Comparison of ENCODE assay signal across 8 mouse cellular contexts in genomic region chr9:122922936-122923381, GRCm38 (mm10). TPM values are rescaled to one million over a fixed set of nuclear protein-coding genes. Genes with fewer than 3 reads are reported as not detected.
DNase-seq lines count a peak whose midpoint lies in the region; ATAC-seq and TF ChIP-seq lines count a peak whose summit lies in the region.

TSS of gene Zfp105 (plus strand) at chr9:122923072.

- H3K27me3 ChIP-seq in erythroblast, embryonic 14.5 days (ENCODE audit: control insufficient read depth): peaks cover 45% of the 10 kb centered on the region
- no peaks in the 10 kb centered on the region; the same call in 1 of the 2 replicates for H3K27me3 ChIP-seq in embryonic facial prominence, embryonic 15.5 days
- no peaks in the 10 kb centered on the region for H3K27me3 ChIP-seq in limb, embryonic 11.5 days (ENCODE audit: control insufficient read depth, insufficient read depth, low read length)
- no peaks in the 10 kb centered on the region for H3K27me3 ChIP-seq in midbrain, embryonic 11.5 days (ENCODE audit: control insufficient read depth, insufficient read depth, low read length)
- peaks cover 5% of the 10 kb centered on the region; the same call in 1 of the 2 replicates for H3K27me3 ChIP-seq in small intestine, adult 2 months (ENCODE audit: control insufficient read depth, insufficient read depth, low read length)

- H3K9me3 ChIP-seq in erythroblast, embryonic 14.5 days (ENCODE audit: control insufficient read depth, low read length): no peaks in the 10 kb centered on the region
- H3K9me3 ChIP-seq in embryonic facial prominence, embryonic 15.5 days (replicated peaks): no peaks in the 10 kb centered on the region
- H3K9me3 ChIP-seq in limb, embryonic 11.5 days (ENCODE audit: control insufficient read depth, low read length): no peaks in the 10 kb centered on the region
- H3K9me3 ChIP-seq in midbrain, embryonic 11.5 days (ENCODE audit: control insufficient read depth, low read length): no peaks in the 10 kb centered on the region

- no peak for TF ChIP-seq POLR2A in small intestine, adult 2 months (IDR thresholded peaks at IDR 0.05; ENCODE audit: low read depth, low read length)

- peaks cover 6% of the 10 kb centered on the region for H3K4me1 ChIP-seq in erythroblast, embryonic 14.5 days (ENCODE audit: control insufficient read depth)
- H3K4me1 ChIP-seq in embryonic facial prominence, embryonic 15.5 days: 0 out of 2 replicates have a peak, but pooled peaks cover 4% of the 10 kb centered on the region
- H3K4me1 ChIP-seq in limb, embryonic 11.5 days (ENCODE audit: control insufficient read depth, insufficient read depth, low read length): no peaks in the 10 kb centered on the region
- peaks cover 4% of the 10 kb centered on the region; the same call in 1 of the 2 replicates for H3K4me1 ChIP-seq in midbrain, embryonic 11.5 days (ENCODE audit: control insufficient read depth, insufficient read depth, low read length)
- peaks cover 4% of the 10 kb centered on the region; the same call in 1 of the 2 replicates for H3K4me1 ChIP-seq in small intestine, adult 2 months (ENCODE audit: control insufficient read depth, insufficient read depth, insufficient read length, low read length)

- peak within 1 kb of the TSS; percentile 75 for H3K27ac ChIP-seq in embryonic facial prominence, embryonic 15.5 days (replicated peaks)
- H3K27ac ChIP-seq in limb, embryonic 11.5 days (replicated peaks; ENCODE audit: low read depth, low read length): peak within 1 kb of the TSS; percentile 71
- H3K27ac ChIP-seq in midbrain, embryonic 11.5 days (ENCODE audit: low read depth, low read length): peak within 1 kb of the TSS; percentile 71; the same call in 1 of the 2 replicates
- H3K27ac ChIP-seq in small intestine, adult 2 months (ENCODE audit: insufficient read depth, low read depth, low read length): no peak within 1 kb of the TSS

- TF ChIP-seq CTCF in small intestine, adult 2 months (IDR thresholded peaks at IDR 0.05; ENCODE audit: extremely low read depth, insufficient read length, insufficient replicate concordance, low read depth, low read length): no peak

- under 1% methylated on average over 43 of the region's 43 CpGs for WGBS in embryonic facial prominence, embryonic 15.5 days
- under 1% methylated on average over 41 of the region's 43 CpGs for WGBS in limb, embryonic 11.5 days
- WGBS in midbrain, embryonic 11.5 days: under 1% methylated on average over 41 of the region's 43 CpGs
- 3% methylated on average over 43 of the region's 43 CpGs for WGBS in small intestine, adult 2 months

- DNase-seq in heart, adult 9 months (ENCODE audit: low spot score in 2 of 2): peak; percentile 53 to 66
- DNase-seq in kidney, adult 8-10 months: peak; percentile 33 to 53
- DNase-seq in limb, embryonic 11.5 days (ENCODE audit: low spot score): peak; percentile 91
- peak; percentile 98 for DNase-seq in midbrain, embryonic 11.5 days (ENCODE audit: low spot score, missing footprints)

- peak within 1 kb of the TSS; percentile 81 for H3K9ac ChIP-seq in embryonic facial prominence, embryonic 15.5 days
- H3K9ac ChIP-seq in limb, embryonic 11.5 days (ENCODE audit: low read length): peak within 1 kb of the TSS; percentile 98
- H3K9ac ChIP-seq in midbrain, embryonic 11.5 days (ENCODE audit: low read length): peak within 1 kb of the TSS; percentile 98

- H3K4me3 ChIP-seq in erythroblast, embryonic 14.5 days (replicated peaks): peak within 1 kb of the TSS; percentile 62
- peak within 1 kb of the TSS; percentile 77 for H3K4me3 ChIP-seq in embryonic facial prominence, embryonic 15.5 days (replicated peaks)
- peak within 1 kb of the TSS; percentile 85 for H3K4me3 ChIP-seq in limb, embryonic 11.5 days (ENCODE audit: low read depth, low read length)
- H3K4me3 ChIP-seq in midbrain, embryonic 11.5 days (ENCODE audit: low read depth, low read length): peak within 1 kb of the TSS; percentile 80
- H3K4me3 ChIP-seq in small intestine, adult 2 months (ENCODE audit: low read depth, low read length): peak within 1 kb of the TSS; percentile 95

- no peak for ATAC-seq in erythroblast, adult 5-6 weeks (replicated peaks; ENCODE audit: low FRiP score, poor library complexity, severe bottlenecking)
- peak; percentile 93 for ATAC-seq in embryonic facial prominence, embryonic 15.5 days (ENCODE audit: insufficient number of reproducible peaks, low FRiP score, low TSS enrichment, low read depth)
- ATAC-seq in limb, embryonic 11.5 days (ENCODE audit: insufficient number of reproducible peaks, low FRiP score, low TSS enrichment, low read depth): peak; percentile 93
- ATAC-seq in midbrain, embryonic 11.5 days (ENCODE audit: low FRiP score): peak; percentile 100

- H3K4me2 ChIP-seq in embryonic facial prominence, embryonic 15.5 days (replicated peaks): peak within 1 kb of the TSS; percentile 67
- peak within 1 kb of the TSS; percentile 46 for H3K4me2 ChIP-seq in limb, embryonic 11.5 days (ENCODE audit: low read depth, severe bottlenecking)
- peak within 1 kb of the TSS; percentile 60 for H3K4me2 ChIP-seq in midbrain, embryonic 11.5 days

- H3K36me3 ChIP-seq in erythroblast, embryonic 14.5 days (ENCODE audit: control insufficient read depth): peaks cover 7% of the 10 kb centered on the region
- H3K36me3 ChIP-seq in embryonic facial prominence, embryonic 15.5 days: peaks cover 32% of the 10 kb centered on the region
- peaks cover 26% of the 10 kb centered on the region for H3K36me3 ChIP-seq in limb, embryonic 11.5 days (ENCODE audit: control insufficient read depth, insufficient read depth, low read length)
- peaks cover 22% of the 10 kb centered on the region for H3K36me3 ChIP-seq in midbrain, embryonic 11.5 days (ENCODE audit: control insufficient read depth, insufficient read depth, low read length)
- H3K36me3 ChIP-seq in small intestine, adult 2 months (ENCODE audit: control insufficient read depth, insufficient read depth, low read length): peaks cover 5% of the 10 kb centered on the region

RNA-seq across cellular contexts. Expression of gene Zfp105, which starts in this region (rescaled TPM):
- not detected in 2 replicates for polyA plus RNA-seq in erythroblast, embryonic 14.5 days (2012)
- total RNA-seq in erythroblast, adult 5-6 weeks (2015; ENCODE audit: low replicate concordance): 1.9 TPM in 1 of 2 replicates, not detected in the other
- 1.8 TPM in 1 of 2 replicates, not detected in the other for total RNA-seq in erythroblast, adult 5-6 weeks (2017; ENCODE audit: low replicate concordance)
- polyA plus RNA-seq in embryonic facial prominence, embryonic 15.5 days (2015; fragmentation: Nextera tagmentation; extraction: Ambion mirVana): 17.5 and 18.4 TPM in 2 replicates
- 33.6 and 35.4 TPM in 2 replicates for polyA plus RNA-seq in limb, embryonic 11.5 days (2014; fragmentation: Nextera tagmentation; extraction: Ambion mirVana)
- polyA plus RNA-seq in midbrain, embryonic 11.5 days (2014; fragmentation: Nextera tagmentation; extraction: Ambion mirVana): 35.1 and 36.5 TPM in 2 replicates
- polyA plus RNA-seq in small intestine, adult 2 months (2012; rRNA removed): 0.19 and 0.46 TPM in 2 replicates

Comparison
In these comparisons a context has a peak if more than half of its experiments do, and no peak if none do; other contexts are left out.
1. RNA of gene Zfp105 (polyA plus RNA-seq): 35.1 to 36.5 TPM in midbrain, embryonic 11.5 days, 33.6 to 35.4 TPM in limb, embryonic 11.5 days and 17.5 to 18.4 TPM in embryonic facial prominence, embryonic 15.5 days; 0.19 to 0.46 TPM in small intestine, adult 2 months and not detected in erythroblast, embryonic 14.5 days; every median in the first group is over 10 times any median in the second.
2. DNase-seq: peak in every context shown above with its lines; median percentile 98 in midbrain, embryonic 11.5 days; 91 in limb, embryonic 11.5 days; 60 in heart, adult 9 months; 43 in kidney, adult 8-10 months.
3. Peak in every context shown above with its lines, with median percentiles within 50 percentile points of each other: H3K4me3 ChIP-seq, H3K4me2 ChIP-seq and H3K9ac ChIP-seq.